In genomic region chr19:44659316-44659715, GRCm38 (mm10) we compare ENCODE assay signal across 17 mouse cellular contexts.
"Had no signal": no experiment of that assay in that cellular context is flagged by ENCODE, and none has a peak within 500 bp of the region (broad histone marks: within the 10 kb centered on the region; RNA-seq: fewer than 3 reads in every experiment).

No protein-coding gene starts in this region.

- H3K9ac ChIP-seq: lung, embryonic 15.5 days; midbrain, embryonic 13.5 days; midbrain, embryonic 15.5 days; neural tube, embryonic 12.5 days; stomach, embryonic 15.5 days had no signal

- ATAC-seq: lung, postnatal 0 days; midbrain, embryonic 13.5 days; midbrain, embryonic 15.5 days had no signal

- H3K27ac ChIP-seq: lung, embryonic 15.5 days; macrophage; midbrain, embryonic 13.5 days; midbrain, embryonic 15.5 days; neural tube, embryonic 12.5 days; stomach, embryonic 15.5 days; stomach, postnatal 0 days had no signal

- H3K9me3 ChIP-seq: lung, embryonic 15.5 days; megakaryocyte, embryonic 14.5 days; midbrain, embryonic 13.5 days; midbrain, embryonic 15.5 days; neural tube, embryonic 12.5 days; stomach, embryonic 15.5 days had no signal

- H3K4me1 ChIP-seq: lung, embryonic 15.5 days; midbrain, embryonic 15.5 days; stomach, embryonic 15.5 days had no signal

- H3K36me3 ChIP-seq: lung, embryonic 15.5 days; midbrain, embryonic 13.5 days; midbrain, embryonic 15.5 days; neural tube, embryonic 12.5 days; stomach, embryonic 15.5 days had no signal

- H3K4me3 ChIP-seq: lung, embryonic 15.5 days; megakaryocyte, embryonic 14.5 days; midbrain, embryonic 13.5 days; midbrain, embryonic 15.5 days; neural tube, embryonic 12.5 days; stomach, embryonic 15.5 days had no signal

- DNase-seq: lung, adult 2 months; lung, postnatal 14 days; lung, postnatal 36 days; right cerebral cortex, postnatal 14 days; thymus, adult 2 months; thymus, postnatal 25 days; thymus, postnatal 4 days had no signal

- H3K4me2 ChIP-seq: lung, embryonic 15.5 days; midbrain, embryonic 11.5 days; midbrain, embryonic 13.5 days; midbrain, embryonic 15.5 days; neural tube, embryonic 12.5 days; stomach, embryonic 15.5 days had no signal
